Mouse (Mus musculus) urinary bladder, postnatal 36 days (tissue): ENCODE results near the gene Gfy.

Experiments
- DNase-seq, 2 experiments: peaks; one replicate each; pipeline ENCODE4 v3.0.0; 2022; ENCODE audit warnings: low spot score in 2 of 2, mixed read lengths in 1 of 2

Gene Gfy

DNA sequence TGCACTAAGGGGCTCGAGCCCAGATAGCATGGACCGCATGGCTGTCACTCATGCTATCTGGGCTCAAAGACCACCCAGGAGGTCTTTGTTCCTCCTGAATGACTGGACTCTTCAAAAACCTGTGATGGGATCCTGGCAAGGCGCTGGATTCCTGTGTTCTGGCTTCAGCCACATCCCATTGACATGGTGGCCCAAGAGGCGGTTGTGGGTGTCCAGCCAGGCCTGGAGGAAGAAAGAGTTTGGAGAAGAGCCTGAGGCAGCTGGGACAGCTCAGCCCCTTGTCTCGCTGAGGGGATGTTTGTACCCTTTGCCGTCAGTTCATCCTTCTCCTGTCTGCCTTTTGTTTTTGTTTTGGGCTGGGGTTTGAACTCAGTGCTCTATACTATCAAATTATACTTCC, 29.8 kb downstream of the Gfy start:
- no peak for DNase-seq

DNA sequence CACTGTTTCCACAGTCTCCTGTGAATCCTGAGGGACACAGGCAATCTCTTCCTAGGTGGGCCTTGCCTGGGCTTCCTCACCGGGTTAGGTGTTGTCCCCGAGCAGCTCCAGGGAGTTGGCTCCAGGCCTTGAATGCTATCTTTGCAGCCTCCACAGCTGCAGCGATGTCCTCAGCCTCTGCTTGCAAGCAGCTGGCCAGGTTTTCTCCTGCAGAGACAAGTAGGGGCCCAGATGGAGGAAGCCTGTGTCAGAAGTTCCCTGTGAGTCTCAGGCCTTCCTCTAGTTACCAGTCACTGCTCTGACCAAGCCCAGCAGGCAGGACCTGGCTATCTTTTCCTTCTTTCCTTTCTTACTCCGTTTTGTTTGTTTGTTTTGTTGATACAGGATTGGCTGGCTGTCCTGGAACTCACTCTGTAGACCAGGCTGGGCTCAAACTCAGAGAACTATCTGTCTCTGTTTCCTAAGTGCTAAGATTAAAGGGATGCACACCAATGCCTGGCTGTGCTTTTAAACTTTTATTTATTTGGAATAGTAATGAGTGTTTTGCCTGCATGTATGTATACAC, 30.8 kb downstream of the Gfy start:
- DNase-seq, result no peak

DNA sequence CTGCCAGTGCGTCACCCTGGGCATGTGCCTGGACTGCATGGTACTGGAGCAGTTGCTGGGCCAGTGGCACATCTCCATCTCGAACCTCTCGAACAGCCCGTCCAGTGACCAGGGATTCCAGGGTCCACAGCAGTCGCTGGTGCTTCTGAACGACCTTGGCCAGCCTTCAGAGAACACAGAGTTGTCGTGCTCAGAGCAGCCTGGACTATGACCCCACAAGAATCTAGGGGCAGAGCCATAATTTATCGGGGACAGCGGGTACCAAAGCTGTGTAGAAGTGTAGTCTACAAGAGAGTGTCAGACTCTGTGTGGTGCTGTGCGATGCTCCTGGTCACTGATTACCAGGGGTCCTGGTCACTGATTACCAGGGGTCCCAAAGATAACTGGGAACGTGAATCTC, 31.5 kb downstream of the Gfy start:
- no peak for DNase-seq

DNA sequence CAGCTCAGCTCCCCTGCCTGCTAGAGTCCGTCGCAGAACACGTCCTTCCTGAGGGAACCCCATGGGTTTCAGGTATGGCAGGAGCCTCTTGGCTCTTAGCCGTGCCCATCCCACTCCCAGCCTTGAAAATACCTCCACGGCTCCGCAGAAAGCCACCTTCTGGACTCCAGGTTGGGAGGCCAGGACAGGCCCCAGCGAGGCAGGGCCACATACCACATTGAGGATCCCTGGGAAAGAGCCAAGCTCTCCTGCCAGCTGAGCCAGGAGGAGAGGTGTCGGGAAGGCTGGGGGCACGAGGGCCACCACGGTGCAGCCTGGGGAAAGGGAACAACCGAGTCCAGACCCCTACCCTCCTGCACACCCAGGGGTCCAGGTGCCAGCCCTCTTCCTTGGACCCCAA, 32.1 kb downstream of the Gfy start:
- no peak for DNase-seq

DNA sequence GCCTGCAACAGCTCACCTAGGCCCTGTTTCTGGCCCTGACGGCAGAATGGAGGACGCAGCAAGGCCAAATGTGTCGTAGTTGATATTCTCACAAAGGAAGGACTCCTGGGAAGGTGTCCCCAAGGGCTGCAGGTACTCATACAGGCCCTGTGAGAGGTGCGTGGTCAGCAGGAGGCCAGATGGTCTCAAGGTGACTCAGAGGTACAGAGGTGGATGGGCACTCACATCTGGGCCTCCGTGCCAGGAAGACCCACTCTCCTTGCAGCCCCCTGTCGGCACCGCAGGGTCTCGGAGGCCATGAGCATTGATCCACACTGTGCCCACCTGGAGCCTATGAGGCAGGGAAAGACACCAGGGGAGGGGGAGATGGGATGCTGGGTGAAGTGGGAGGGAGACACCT, 33.9 kb downstream of the Gfy start:
- DNase-seq, result no peak

DNA sequence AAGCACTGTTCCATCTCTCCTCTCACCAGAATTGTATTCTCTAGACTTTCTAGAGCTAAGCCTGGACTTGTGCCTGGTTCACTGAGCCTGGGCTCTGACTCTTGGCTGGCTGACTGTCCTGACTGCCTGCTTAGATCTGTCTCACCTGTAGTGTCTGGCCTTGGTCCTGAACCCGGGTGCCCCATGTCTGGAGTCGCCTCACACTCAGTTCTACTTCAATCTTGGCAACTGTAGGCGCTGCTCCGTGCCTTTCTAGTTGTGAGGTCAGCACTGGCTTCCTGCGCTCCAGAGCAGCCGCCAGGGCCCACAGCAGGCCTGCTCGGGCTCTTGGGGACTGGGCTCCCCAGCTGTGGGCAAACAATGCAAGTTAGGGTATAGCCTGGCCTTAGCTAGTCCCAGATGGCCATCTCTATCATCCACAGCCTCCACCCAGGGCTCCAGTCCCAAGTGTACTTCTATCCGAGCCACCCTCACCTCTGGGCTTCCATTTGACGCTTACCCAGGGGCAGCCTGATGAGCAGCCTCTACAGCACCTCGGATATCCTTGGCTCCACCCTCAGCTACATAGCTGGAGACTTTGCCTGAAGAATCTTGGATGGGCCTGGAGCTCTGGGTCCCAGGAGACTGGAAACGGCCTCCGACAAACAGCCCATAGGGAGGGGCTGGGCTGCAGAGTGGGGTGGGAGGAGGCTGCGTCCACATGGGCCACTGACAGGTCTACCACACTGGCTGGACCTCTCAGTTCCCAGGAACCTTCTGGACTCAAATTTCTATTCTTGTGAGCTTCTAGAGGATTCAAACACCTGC, 34.8 kb downstream of the Gfy start:
- no peak for DNase-seq

DNA sequence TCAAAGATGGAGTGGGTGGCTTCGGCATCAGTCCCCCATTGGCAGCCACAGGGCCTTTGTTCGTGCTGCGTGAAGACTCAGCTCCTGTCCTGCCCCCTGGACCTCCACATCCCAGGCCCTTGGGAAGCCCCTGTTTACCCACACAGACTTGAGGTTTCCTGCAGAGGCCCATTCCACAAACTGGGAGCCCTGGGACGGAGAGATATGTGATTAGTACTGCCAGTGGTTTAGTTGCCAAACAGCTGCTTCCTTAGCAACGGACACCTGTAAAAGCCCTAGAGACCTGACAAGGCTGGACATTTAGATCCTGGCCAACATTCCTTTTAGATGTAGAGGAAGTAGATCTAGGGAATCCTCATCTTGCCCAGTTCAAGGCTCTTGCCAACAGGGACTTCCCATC, 37.5 kb downstream of the Gfy start:
- DNase-seq, result no peak

DNA sequence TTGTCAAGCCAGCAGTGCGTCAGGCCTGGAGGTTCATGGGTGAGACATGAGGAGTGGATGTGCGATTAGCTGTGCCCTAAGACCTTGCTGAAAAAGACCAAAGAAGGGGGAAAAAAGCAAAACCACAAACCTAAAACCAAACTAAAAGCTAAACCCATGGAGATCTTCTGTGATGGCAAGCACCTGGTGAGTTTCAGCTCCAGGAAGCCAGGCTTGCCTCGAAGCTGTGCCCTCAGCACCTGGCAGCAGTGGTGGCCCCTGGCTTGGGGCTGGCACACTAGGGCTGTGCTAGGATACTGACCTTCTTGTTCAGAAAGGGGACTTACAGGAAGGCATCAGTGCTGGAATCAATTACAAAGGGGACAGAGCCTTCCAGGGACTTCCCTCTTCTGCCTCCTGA, 38.0 kb downstream of the Gfy start:
- DNase-seq, result no peak

DNA sequence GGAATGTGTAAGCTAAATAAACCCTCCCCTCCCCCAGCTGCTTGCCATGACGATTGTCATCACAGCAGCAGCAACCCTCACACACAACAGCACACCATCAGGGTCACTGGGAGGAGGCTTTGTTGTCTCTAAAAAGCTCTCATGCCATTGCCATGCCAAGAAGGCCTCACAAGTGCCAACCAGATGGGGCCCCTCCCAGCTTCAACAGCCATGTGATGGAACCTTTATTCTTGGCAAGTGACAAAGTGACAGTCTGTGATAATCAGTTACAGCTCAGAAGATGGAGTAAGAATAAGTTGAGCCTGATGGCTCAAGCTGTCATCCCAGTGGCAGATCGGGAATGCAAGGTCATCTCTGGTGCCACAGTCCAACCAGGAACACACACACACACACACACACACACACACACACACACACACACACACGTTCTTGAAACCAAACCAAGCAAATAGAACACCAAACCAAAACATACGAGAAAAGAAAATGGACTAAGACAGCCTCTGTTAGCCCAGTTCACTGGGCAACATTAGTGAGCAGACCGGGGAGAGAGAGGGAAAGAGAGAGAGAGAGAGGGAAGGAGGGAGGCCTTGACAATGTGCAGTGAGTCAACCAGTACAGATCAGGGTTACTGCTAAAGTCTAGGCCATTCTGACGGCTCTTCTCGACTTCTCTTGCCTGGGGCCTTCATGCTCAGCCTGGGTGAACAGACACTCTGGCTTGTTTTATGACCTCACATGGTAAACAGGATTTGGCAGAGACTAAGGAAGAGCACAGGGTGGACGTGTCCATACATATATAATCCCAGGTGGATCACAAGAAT, 39.3 kb downstream of the Gfy start:
- no peak for DNase-seq

DNA sequence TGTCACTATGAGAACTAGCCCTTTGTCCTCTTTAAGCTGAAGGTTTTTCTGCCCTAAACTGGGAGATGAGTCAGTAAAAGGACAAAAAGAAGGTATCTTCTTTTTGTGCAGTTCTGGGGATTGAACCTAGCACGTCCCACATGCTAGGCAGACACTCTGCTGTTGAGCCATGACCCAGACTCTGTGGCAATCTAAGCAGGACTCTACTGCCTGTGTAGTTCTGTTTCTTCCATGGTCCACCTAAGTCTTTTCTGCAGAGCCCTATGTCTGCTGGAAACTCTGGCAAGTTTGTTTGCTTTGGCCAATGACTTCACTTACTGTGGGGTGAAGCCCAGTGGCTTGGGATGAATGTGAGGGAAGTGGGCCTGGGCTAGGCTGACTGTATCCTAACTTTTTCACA, 41.0 kb downstream of the Gfy start:
- DNase-seq, result no peak

DNA sequence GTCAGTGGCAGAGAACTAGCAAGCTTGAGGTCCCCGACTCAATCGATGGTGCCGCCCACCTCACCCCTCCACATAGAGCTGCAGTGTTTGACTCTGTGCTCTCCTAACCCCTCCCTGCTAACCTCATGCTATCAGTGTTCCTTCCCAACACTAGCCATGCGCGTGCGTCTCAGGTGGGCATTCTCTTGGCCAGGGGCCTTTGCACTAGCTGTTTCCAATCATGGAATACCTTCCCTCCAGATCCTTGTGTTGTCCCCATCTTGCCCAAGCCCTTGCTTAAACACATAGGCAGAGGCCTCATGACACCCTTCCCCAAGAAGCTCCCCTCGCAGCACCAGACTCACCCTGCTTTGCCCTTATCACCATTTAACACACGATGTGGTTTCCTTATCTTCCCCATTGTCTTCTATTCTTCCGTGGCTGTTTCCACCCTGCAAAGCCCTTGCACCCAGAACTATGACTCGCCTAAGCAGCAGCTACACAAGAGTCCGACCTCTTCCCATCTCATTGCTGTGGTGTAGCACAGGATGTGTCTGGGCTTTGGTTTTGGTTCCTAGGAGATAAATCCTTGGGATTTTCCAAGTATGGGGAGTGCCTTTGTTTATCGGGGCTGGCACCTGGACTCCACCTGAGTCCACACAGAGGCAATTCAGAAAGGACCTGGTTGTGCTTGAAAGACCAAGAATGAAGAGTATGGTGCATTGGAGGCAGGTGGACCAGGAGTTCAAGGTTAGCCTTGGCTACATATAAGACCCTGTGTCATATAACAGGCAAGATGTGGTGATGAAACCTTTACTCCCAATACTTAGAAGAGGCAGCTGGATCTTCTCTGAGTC, 42.0 kb downstream of the Gfy start:
- no peak for DNase-seq

DNA sequence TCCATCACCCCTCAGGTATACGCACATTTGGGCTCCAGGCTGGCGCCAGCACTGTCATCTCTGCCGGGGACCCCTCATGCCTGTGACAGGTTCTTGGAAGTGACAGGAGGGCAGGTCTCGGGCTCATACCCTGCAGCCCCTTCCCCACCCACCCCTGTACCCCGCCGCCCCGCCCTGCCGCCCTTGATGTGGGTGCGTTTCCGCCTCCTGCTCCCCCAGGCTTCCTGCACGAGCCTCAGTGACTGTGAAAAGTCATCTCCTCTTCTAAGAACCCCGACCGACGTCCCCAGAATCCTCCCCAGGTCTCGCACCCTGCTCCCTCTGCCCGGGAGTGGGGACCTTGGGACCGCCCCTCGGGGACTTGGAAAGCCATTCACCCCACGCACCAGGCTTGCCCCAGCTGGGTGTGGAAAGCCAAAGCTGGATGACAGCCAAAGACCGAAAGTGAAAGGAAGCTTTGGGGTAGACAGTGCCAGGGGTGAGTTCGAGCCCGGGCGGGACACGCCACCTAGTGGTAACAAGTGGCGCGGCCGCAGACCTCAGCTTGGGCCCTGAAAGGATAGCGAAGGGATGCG, 43.3 kb downstream of the Gfy start, which contains the start of the genes Gm45713 and Flt3l:
TSS of gene Gm45713 (minus strand) at position 239 of the 575 bp plus-strand sequence.
TSS of gene Flt3l (minus strand) at position 440 of the 575 bp plus-strand sequence.
- DNase-seq, result peak; percentile 88 to 93

DNA sequence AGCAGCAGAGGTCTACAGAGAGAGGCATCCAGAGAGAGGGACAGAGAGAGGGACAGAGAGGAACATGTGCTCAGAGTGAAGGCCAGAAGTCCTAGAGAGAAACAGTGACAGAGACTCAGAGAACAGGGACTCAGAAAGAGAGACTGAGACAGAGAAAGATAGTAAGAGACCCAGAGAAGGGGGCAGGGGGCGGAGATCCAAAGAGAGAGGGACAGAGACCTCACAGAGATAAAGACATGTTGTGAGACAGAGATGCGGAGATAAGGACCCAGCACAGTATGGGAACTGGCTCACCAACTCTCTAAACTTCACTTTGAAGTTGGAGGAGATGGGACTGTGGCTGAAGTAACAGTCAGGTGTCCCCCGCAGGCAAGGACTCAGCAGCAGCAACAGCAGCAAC, 44.0 kb downstream of the Gfy start:
- no peak for DNase-seq

DNA sequence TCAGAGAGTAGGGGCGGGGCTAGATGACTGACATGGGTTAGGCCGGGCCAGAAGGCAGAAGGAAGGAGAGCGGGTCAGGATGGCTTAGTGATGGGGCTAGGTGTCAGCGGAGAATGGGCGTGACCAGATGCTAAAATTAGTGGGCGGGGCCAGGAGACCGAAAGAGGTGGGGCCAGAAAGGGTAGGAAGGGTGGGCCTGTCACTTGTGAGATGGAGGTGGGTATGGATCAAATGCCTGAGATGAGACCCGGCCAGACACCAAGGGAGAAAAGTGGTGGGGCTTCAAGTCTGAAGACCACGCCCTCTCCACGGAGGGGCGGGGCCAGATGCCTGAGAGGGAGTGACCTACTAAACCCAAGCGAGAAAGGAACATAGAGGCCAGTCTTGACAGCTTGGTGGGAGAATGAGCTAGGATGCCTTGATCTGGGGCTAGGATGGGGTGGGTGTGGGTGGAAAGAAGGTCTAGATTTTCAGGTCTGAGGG, 44.8 kb downstream of the Gfy start:
- no peak for DNase-seq

DNA sequence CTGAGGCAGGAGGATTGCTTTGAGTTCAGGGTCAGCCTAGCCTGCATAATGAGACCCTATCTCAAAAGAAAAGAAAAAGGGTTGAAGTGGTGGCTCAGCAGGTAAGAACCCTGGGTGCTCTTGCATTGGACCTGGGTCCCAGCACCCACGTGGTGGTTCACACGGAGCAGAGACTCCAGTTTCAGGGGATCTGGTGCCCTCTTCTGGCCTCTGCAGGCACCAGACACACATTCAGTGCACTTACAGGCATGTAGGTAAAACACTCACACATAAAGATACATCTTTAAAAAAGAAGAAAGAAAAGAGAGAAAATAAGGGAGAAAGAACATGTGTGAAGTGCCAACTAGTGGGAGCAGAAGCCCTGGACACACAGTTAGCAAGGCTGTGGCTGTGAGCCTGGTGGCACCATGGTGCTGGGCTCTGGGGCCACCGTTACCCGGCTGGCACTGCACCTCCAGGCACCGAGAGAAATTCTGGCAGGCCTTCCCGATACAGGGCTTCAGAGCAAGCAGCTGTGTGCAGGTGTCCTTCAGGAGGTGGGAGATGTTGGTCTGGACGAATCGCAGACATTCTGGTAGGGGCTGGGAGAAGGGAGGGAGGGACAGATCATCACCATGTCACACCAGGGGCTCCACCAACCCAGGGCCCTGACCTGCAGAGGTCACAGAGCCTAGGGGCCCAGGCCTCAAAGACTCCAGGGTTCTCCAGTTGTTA, 45.8 kb downstream of the Gfy start:
- no peak for DNase-seq

DNA sequence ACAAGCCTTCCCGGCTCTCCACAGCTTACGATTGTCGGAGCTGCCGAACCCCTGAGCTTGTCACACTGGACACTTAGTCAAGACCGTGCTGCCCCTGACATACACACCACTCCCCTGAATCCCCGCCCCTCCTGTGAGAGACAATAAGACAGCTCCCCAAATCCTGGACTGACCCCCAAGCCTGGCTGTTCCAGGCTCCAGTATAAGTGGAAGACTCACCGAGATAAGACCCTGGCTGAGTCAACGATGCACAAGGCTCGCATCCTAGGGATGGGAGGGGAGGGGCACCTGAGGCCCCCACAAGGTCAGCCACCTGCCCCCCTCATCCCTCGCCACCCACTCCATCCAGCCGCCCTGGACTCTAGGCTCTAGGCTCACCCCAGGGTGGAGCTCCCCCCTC, 47.5 kb downstream of the Gfy start:
- no peak for DNase-seq

DNA sequence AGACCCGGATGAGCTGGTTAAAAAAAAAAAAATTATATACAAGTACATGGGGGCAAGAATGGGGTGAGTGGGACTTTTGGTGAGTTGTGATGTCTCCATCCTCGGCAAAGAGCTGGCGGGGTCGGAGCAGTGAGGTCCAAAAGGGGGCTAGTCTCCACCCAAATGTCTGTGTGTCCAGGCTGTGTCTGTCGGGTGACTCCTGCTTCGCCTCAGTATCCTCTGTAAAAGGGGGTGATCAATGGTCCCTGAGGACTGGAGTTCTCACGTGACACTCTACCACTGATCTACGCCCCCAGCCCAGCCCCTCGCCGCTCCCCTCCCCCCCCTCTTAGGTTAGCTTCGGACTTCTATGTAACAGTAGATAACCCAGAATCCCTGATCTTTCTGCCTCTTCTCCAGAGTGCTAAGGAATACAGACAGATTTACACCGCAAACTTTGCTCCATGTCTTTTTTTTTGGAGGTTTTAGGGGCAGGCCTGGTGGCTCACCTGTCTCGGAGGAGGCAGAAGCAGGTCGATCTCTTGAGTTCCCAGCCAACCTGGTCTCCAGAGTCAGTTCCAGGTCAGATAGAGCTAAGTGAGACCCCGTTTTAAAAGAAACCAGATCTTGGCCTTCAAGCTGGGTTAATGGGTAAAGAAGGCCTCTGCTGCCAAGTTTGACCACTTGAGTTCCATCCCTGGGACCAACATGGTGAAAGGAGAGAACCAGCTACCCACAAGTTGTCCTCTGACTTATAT, 49.4 kb downstream of the Gfy start:
- no peak for DNase-seq

DNA sequence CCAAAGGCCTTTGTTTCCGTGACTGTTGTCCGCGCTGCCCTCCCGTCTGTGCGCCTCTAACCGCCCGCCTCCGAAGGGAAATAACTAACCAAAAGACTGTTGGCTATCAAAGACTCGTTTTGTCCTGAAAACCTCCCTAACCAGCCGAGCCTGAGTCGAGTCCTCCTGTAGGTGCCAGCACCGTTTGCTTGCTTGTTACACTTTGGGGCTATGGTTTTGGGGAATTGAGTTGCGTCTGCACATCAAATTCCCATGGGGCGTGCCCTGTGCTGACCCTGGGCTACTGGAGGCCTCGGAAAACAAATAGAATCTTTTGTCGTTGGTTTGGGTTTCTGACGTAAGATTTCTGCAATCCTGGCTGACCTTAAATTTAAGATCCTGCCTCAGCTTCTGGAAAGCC, 50.1 kb downstream of the Gfy start:
- peak in 1 of 2 experiments; percentile 41 for DNase-seq

DNA sequence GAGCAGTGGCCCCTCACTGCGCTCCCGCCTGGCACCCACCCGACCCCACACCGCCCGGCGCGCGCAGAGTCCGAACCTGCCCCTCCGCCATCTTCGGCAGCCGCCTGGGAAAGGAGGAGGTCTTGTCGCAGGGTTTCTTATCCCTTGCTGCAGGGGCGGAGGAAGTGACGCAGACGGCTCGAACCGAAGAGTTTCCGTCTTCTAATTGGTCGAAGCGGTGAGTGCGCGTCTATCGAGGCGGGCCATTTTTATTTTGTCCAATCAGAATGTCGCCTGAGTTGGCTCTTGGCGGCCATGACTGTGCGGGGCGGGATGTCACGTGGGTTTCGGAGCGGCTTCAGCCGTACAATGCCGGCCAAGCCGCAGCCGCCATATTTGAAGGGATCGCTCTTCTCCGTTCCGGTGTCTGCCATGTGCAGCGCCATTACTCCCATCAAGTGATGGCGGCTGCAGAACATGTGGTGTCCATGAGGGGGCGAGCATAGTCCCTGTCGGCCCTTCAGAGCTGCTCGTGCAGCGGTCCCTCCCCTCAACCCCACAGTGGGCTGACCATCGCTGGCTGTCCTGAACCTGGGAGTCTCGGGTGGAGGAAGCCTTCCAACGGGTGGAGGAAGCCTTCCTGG, 50.6 kb downstream of the Gfy start, which contains the start of gene Rpl13a:
TSS of gene Rpl13a (minus strand) at position 138 of the 623 bp plus-strand sequence.
- DNase-seq, result peak; percentile 97 to 98
